Mouse (Mus musculus) intestine, postnatal 0 days (tissue): Measurements from ENCODE around the gene Prex1. TPM values are rescaled to one million over a fixed set of nuclear protein-coding genes. Genes with fewer than 3 reads are reported as not detected.

ENCODE experiments used
- ATAC-seq: fragments of 200-750 bp; cut with Nextera tagmentation; 2 replicates; pipeline ENCODE4 v1.8.0; 2017; ENCODE audit warnings: mild to moderate bottlenecking, moderate TSS enrichment, moderate library complexity
- H3K27ac ChIP-seq: fragments of 300-500 bp; sonication (generic); 2 replicates; pipeline ENCODE4 v1.5.1; 2014; ENCODE audit warnings: mild to moderate bottlenecking, low read depth, low read length, moderate library complexity
- H3K27me3 ChIP-seq: fragments of 300-500 bp; sonication (generic); replicated peaks from 2 replicates; pipeline ENCODE4 v1.6.1; 2014; ENCODE audit warnings: low read length, mixed read lengths; ENCODE audit not compliant: control insufficient read depth, insufficient read depth
- H3K36me3 ChIP-seq: fragments of 300-500 bp; sonication (generic); 2 replicates; pipeline ENCODE4 v1.6.1; 2014; ENCODE audit warnings: mild to moderate bottlenecking, moderate library complexity; ENCODE audit not compliant: control insufficient read depth, insufficient read depth
- H3K4me1 ChIP-seq: fragments of 300-500 bp; sonication (generic); replicated peaks from 2 replicates; pipeline ENCODE4 v1.6.1; 2014; ENCODE audit warnings: antibody characterized with exemption, low read length, mixed read lengths; ENCODE audit not compliant: control insufficient read depth, insufficient read depth
- H3K4me2 ChIP-seq: fragments of 300-500 bp; sonication (generic); replicated peaks from 2 replicates; pipeline ENCODE4 v1.6.1; 2014; ENCODE audit warnings: low read depth, mild to moderate bottlenecking, moderate library complexity
- H3K4me3 ChIP-seq: fragments of 300-500 bp; sonication (generic); 2 replicates; pipeline ENCODE4 v1.5.1; 2014; ENCODE audit warnings: low read depth, low read length
- H3K9ac ChIP-seq: fragments of 300-500 bp; sonication (generic); 2 replicates; pipeline ENCODE4 v1.6.1; 2014; ENCODE audit warnings: mild to moderate bottlenecking, low read depth, low read length
- H3K9me3 ChIP-seq: fragments of 300-500 bp; sonication (generic); 2 replicates; pipeline ENCODE4 v1.6.1; 2016; ENCODE audit warnings: mixed run types; ENCODE audit not compliant: control insufficient read depth
- CTCF ChIP-seq: sonication (generic); IDR thresholded peaks from 2 replicates; pipeline ENCODE4 v1.5.1; 2016; ENCODE audit warnings: low read depth, mild to moderate bottlenecking, control low read depth, antibody characterized with exemption, moderate library complexity
- WGBS: fragments of 180-500 bp; shearing (Covaris S2); extraction: QIAGEN DNeasy Blood & Tissue Kit; methylation state at CpG from one replicate; pipeline ENCODE4 v1.1.7; 2014; 5-methylcytosine and 5-hydroxymethylcytosine counted together
- polyA plus RNA-seq: library from polyadenylated mRNA; unstranded; fragments of >200 nt; fragmentation: Nextera tagmentation; extraction: Ambion mirVana; gene quantifications from 2 replicates; pipeline ENCODE4 v1.2.1, GENCODE M21; 2015

Prex1 gene
- polyA plus RNA-seq, 1 experiment from 2014 or later = 4.0 TPM

- Histone ChIP-seq H3K4me1 (no peaks in the 10 kb centered on the region), H3K9ac (no peak overlapping the region), H3K36me3 (no peaks in the 10 kb centered on the region), H3K27me3 (no peaks in the 10 kb centered on the region), H3K4me2 (no peak overlapping the region), H3K9me3 (no peaks in the 10 kb centered on the region), H3K27ac (no peak overlapping the region), H3K4me3 (no peak overlapping the region)
- ATAC-seq = no peak
- WGBS = 80% methylated on average over 5 of the region's 5 CpGs
- TF ChIP-seq CTCF = no peak
These were observed 164.6 kb downstream of the Prex1 start for GRCm38 (mm10) chr2:166549069-166549468.

DNA sequence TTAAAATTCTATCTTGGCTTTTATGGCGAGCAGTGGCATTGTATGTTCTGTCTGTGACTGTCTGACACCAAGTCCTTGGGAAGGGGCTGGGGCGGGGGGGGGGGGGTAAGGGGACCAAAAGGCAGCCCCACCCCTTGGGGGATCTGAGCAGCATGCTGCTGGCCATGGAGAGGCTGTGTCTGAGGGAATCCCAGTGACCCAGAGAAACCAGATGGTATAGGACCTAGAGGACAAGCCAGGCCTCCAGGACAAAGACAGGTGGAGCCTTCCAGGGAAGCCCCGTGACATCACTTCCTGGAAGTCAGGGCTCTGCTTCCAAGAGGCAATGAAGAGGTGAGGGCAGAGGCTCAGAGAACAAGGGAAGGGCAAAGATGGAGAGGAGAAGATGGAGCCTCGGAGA, 168.1 kb downstream of the Prex1 start:
- TF ChIP-seq CTCF = no peak
- Histone ChIP-seq H3K27me3 (no peaks in the 10 kb centered on the region), H3K36me3 (no peaks in the 10 kb centered on the region), H3K9me3 (no peaks in the 10 kb centered on the region), H3K27ac (no peak overlapping the region), H3K9ac (no peak overlapping the region), H3K4me3 (no peak overlapping the region), H3K4me1 (no peaks in the 10 kb centered on the region), H3K4me2 (no peak overlapping the region)
- 57% methylated on average over 4 of the region's 4 CpGs for WGBS
- ATAC-seq = no peak

DNA sequence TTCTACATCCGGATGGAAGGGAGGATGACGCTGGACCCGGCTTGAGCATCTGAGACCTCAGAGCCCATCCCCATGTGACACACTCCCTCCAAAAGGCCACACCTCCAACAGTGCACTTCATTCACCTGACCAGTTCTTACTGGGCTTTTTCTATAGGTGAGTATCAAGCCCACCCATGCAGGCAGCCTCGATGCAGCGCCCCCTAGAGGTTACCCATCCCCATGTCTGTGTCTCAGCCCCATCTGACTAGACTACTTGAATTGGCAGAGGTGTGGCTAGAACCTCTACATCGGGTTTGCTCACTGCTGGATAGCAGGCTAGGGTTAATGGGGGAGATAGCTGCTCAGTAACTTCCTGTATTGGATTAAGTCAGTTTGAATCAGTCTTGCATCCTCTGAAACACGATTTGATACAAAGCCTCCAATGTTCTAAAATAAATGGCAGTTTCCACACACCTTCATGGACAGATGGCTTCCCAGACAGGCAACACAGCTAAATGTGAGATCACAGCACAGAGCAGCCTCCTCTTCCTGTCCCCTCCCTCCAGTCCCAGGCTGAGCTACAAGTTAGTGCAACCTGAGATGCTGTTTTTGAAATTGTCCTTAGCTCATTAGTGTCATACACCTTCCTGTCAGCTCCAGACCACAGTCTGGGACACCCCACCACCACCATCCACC, 168.9 kb downstream of the Prex1 start:
- no peak overlapping the region for H3K4me2 ChIP-seq
- WGBS = 44% methylated on average over 7 of the region's 7 CpGs
- ATAC-seq = no peak
- TF ChIP-seq CTCF = peak; percentile 45
- H3K27ac ChIP-seq = no peak overlapping the region
- no peaks in the 10 kb centered on the region for H3K4me1 ChIP-seq
- H3K9ac ChIP-seq = no peak overlapping the region
- no peaks in the 10 kb centered on the region for H3K27me3 ChIP-seq
- H3K36me3 ChIP-seq = no peaks in the 10 kb centered on the region
- H3K4me3 ChIP-seq = no peak overlapping the region
- H3K9me3 ChIP-seq = no peaks in the 10 kb centered on the region

GRCm38 (mm10) chr2:166541112-166541928, 172.3 kb downstream of the Prex1 start:
- Histone ChIP-seq H3K9me3 (no peaks in the 10 kb centered on the region), H3K9ac (no peak overlapping the region), H3K4me3 (no peak overlapping the region), H3K27ac (no peak overlapping the region), H3K36me3 (no peaks in the 10 kb centered on the region), H3K4me2 (no peak overlapping the region), H3K4me1 (no peaks in the 10 kb centered on the region), H3K27me3 (no peaks in the 10 kb centered on the region)
- TF ChIP-seq CTCF = no peak
- WGBS = 47% methylated on average over 11 of the region's 11 CpGs
- ATAC-seq = no peak

GRCm38 (mm10) chr2:166540216-166540615, 173.4 kb downstream of the Prex1 start:
- no peak overlapping the region for H3K9ac ChIP-seq
- H3K9me3 ChIP-seq = no peaks in the 10 kb centered on the region
- no peak for ATAC-seq
- WGBS = 86% methylated on average over 1 of the region's 1 CpGs
- no peak for TF ChIP-seq CTCF
- no peaks in the 10 kb centered on the region for H3K4me1 ChIP-seq
- no peak overlapping the region for H3K4me2 ChIP-seq
- H3K27me3 ChIP-seq = no peaks in the 10 kb centered on the region
- H3K27ac ChIP-seq = no peak overlapping the region
- H3K36me3 ChIP-seq = no peaks in the 10 kb centered on the region
- no peak overlapping the region for H3K4me3 ChIP-seq

DNA sequence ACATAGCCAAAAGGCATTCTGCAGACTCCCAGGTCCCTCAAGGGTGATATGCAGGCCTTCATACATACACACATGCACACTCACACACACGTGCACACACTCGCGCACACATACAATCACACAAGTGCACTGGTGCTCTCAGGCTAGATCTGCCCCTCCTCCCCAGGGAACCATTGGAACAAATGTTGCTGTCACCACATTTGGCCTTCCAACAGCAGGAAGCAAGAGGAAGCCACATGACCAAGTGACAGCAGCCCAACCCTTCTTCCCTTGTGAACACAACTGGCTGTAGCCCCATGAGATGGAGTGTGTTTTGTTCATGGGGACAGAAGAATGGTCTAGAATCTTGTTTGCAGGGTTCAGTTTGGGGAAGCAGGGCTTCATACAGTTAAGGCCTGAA, 176.7 kb downstream of the Prex1 start:
- no peaks in the 10 kb centered on the region for H3K4me1 ChIP-seq
- WGBS = 94% methylated on average over 3 of the region's 3 CpGs
- H3K4me3 ChIP-seq = no peak overlapping the region
- no peak overlapping the region for H3K4me2 ChIP-seq
- no peaks in the 10 kb centered on the region for H3K9me3 ChIP-seq
- no peaks in the 10 kb centered on the region for H3K36me3 ChIP-seq
- ATAC-seq = no peak
- no peak overlapping the region for H3K27ac ChIP-seq
- no peaks in the 10 kb centered on the region for H3K27me3 ChIP-seq
- H3K9ac ChIP-seq = no peak overlapping the region
- TF ChIP-seq CTCF = no peak
